Mouse (Mus musculus) heart, postnatal 0 days (tissue): ENCODE results near the gene Pld1. TPM values are rescaled to one million over a fixed set of nuclear protein-coding genes. Genes with fewer than 3 reads are reported as not detected.
A peak's percentile ranks its signal among the peaks of the same experiment; 100 is the strongest.

Experiments used
- ATAC-seq: fragments of 200-750 bp; cut with Nextera tagmentation; 2 replicates; pipeline ENCODE4 v1.8.0; 2017; ENCODE audit warnings: low read depth, moderate number of reproducible peaks, moderate library complexity; ENCODE audit not compliant: insufficient read depth
- DNase-seq: peaks from one replicate; pipeline ENCODE4 v3.0.0-alpha.2; 2016; ENCODE audit warnings: low spot score
- H3K27ac ChIP-seq: fragments of 300-500 bp; sonication (generic); 2 replicates; pipeline ENCODE4 v1.5.1; 2014; ENCODE audit warnings: low read depth, mild to moderate bottlenecking
- H3K27me3 ChIP-seq: fragments of 300-500 bp; sonication (generic); 2 replicates; pipeline ENCODE4 v1.6.1; 2014; ENCODE audit warnings: low read length, mixed read lengths; ENCODE audit not compliant: control insufficient read depth, insufficient read depth
- H3K36me3 ChIP-seq: fragments of 300-500 bp; sonication (generic); replicated peaks from 2 replicates; pipeline ENCODE4 v1.6.1; 2014; ENCODE audit warnings: low read length, mixed read lengths; ENCODE audit not compliant: control insufficient read depth, insufficient read depth
- H3K4me1 ChIP-seq: fragments of 300-500 bp; sonication (generic); 2 replicates; pipeline ENCODE4 v1.6.1; 2014; ENCODE audit warnings: antibody characterized with exemption; ENCODE audit not compliant: control insufficient read depth, insufficient read depth
- H3K4me2 ChIP-seq: fragments of 300-500 bp; sonication (generic); 2 replicates; pipeline ENCODE4 v1.6.1; 2014; ENCODE audit warnings: low read depth, mild to moderate bottlenecking, low read length, moderate library complexity
- H3K4me3 ChIP-seq: fragments of 300-500 bp; sonication (generic); 2 replicates; pipeline ENCODE4 v1.5.1; 2014; ENCODE audit warnings: low read depth, low read length
- H3K9ac ChIP-seq: fragments of 300-500 bp; sonication (generic); replicated peaks from 2 replicates; pipeline ENCODE4 v1.6.1; 2014; ENCODE audit warnings: low read depth, low read length, mixed read lengths
- H3K9me3 ChIP-seq: fragments of 300-500 bp; sonication (generic); replicated peaks from 2 replicates; pipeline ENCODE4 v1.6.1; 2016; ENCODE audit warnings: low read length; ENCODE audit not compliant: control insufficient read depth
- CTCF ChIP-seq: IDR thresholded peaks from 2 replicates; pipeline ENCODE4 v1.5.1; 2016; ENCODE audit warnings: antibody characterized with exemption, control low read depth, low read depth
- EP300 ChIP-seq: IDR thresholded peaks from 2 replicates; pipeline ENCODE4 v1.6.1; 2016; ENCODE audit warnings: antibody characterized with exemption, low read depth
- WGBS: fragments of 180-500 bp; shearing (Covaris S2); extraction: QIAGEN DNeasy Blood & Tissue Kit; methylation state at CpG from one replicate; pipeline ENCODE4 v1.1.7; 2014; 5-methylcytosine and 5-hydroxymethylcytosine counted together
- polyA plus RNA-seq: library from polyadenylated mRNA; unstranded; fragments of >200 nt; fragmentation: Nextera tagmentation; extraction: Ambion mirVana; gene quantifications from 2 replicates; pipeline ENCODE4 v1.2.1, GENCODE M21; 2015
- total RNA-seq: library from RNA; depleted of rRNA; stranded (reverse); fragments of >200 nt; gene quantifications from 2 replicates; pipeline ENCODE4 v1.2.3, GENCODE M21; 2014; ENCODE audit warnings: low replicate concordance

Pld1 gene
- total and polyA plus RNA-seq, 2 experiments from 2014 or later: 5.0 to 7.6 TPM

- Histone ChIP-seq H3K36me3 (no peaks in the 10 kb centered on the region), H3K9ac (no peak overlapping the region), H3K9me3 (no peaks in the 10 kb centered on the region), H3K27ac (no peak overlapping the region), H3K4me3 (no peak overlapping the region), H3K4me1 (no peaks in the 10 kb centered on the region), H3K27me3 (no peaks in the 10 kb centered on the region), H3K4me2 (no peak overlapping the region)
- 54% methylated on average over 1 of the region's 1 CpGs for WGBS
- DNase-seq (no peak), ATAC-seq (no peak)
- TF ChIP-seq EP300 (no peak), CTCF (no peak)
Measured at GRCm38 (mm10) chr3:28104992-28105391, 166.5 kb downstream of the Pld1 start.

GRCm38 (mm10) chr3:28107446-28108004 is 169.0 kb downstream of the Pld1 start:
- Histone ChIP-seq H3K4me1 (peaks cover 9% of the 10 kb centered on the region; the same call in 1 of the 2 replicates), H3K36me3 (no peaks in the 10 kb centered on the region), H3K4me3 (no peak overlapping the region), H3K4me2 (no peak overlapping the region), H3K27ac (no peak overlapping the region), H3K9ac (no peak overlapping the region), H3K27me3 (no peaks in the 10 kb centered on the region), H3K9me3 (no peaks in the 10 kb centered on the region)
- 18% methylated on average over 6 of the region's 6 CpGs for WGBS
- DNase-seq (peak; percentile 85), ATAC-seq (peak; percentile 70)
- peak; percentile 93 for TF ChIP-seq CTCF
- TF ChIP-seq EP300: no peak

GRCm38 (mm10) chr3:28111516-28111915 is 173.0 kb downstream of the Pld1 start:
- DNase-seq: peak; percentile 78
- peak overlapping the region; percentile 74 for H3K27ac ChIP-seq

GRCm38 (mm10) chr3:28113881-28114280 is 175.4 kb downstream of the Pld1 start:
- ATAC-seq (no peak), DNase-seq (no peak)
- Histone ChIP-seq H3K27ac (peak overlapping the region; percentile 28), H3K9ac (no peak overlapping the region), H3K4me1 (peaks cover 9% of the 10 kb centered on the region; the same call in 1 of the 2 replicates), H3K9me3 (no peaks in the 10 kb centered on the region), H3K4me2 (no peak overlapping the region), H3K27me3 (no peaks in the 10 kb centered on the region), H3K4me3 (no peak overlapping the region), H3K36me3 (0 out of 2 replicates have a peak, but pooled peaks cover 9% of the 10 kb centered on the region)
- 86% methylated on average over 2 of the region's 2 CpGs for WGBS
- TF ChIP-seq CTCF: no peak
- TF ChIP-seq EP300: peak; percentile 32; the same call in 1 of the 2 replicates

More at GRCm38 (mm10) chr3:28111516-28111915, 173.0 kb downstream of the Pld1 start:
- Histone ChIP-seq H3K27me3 (no peaks in the 10 kb centered on the region), H3K9ac (no peak overlapping the region), H3K4me2 (no peak overlapping the region), H3K4me1 (peaks cover 9% of the 10 kb centered on the region; the same call in 1 of the 2 replicates), H3K4me3 (no peak overlapping the region), H3K9me3 (no peaks in the 10 kb centered on the region), H3K36me3 (0 out of 2 replicates have a peak, but pooled peaks cover 6% of the 10 kb centered on the region)
- TF ChIP-seq EP300: peak; percentile 92
- TF ChIP-seq CTCF: no peak
- WGBS: 8% methylated on average over 5 of the region's 5 CpGs
- ATAC-seq: peak; percentile 69

- no peak overlapping the region for H3K4me3 ChIP-seq
- 67% methylated on average over 5 of the region's 5 CpGs for WGBS
- H3K36me3 ChIP-seq: no peaks in the 10 kb centered on the region
- no peak overlapping the region for H3K4me2 ChIP-seq
- peaks cover 4% of the 10 kb centered on the region; the same call in 1 of the 2 replicates for H3K9me3 ChIP-seq
- ATAC-seq (no peak), DNase-seq (no peak)
- no peaks in the 10 kb centered on the region for H3K27me3 ChIP-seq
- no peaks in the 10 kb centered on the region; the same call in 1 of the 2 replicates for H3K4me1 ChIP-seq
- H3K9ac ChIP-seq: no peak overlapping the region
- no peak overlapping the region for H3K27ac ChIP-seq
- no peak for TF ChIP-seq EP300
- no peak for TF ChIP-seq CTCF
Measured at GRCm38 (mm10) chr3:28141716-28142115, 203.2 kb downstream of the Pld1 start.

GRCm38 (mm10) chr3:28142121-28142520 is 203.6 kb downstream of the Pld1 start:
- Histone ChIP-seq H3K9me3 (peaks cover 4% of the 10 kb centered on the region; the same call in 1 of the 2 replicates), H3K27me3 (no peaks in the 10 kb centered on the region), H3K4me3 (no peak overlapping the region), H3K36me3 (no peaks in the 10 kb centered on the region), H3K4me2 (no peak overlapping the region), H3K4me1 (no peaks in the 10 kb centered on the region; the same call in 1 of the 2 replicates), H3K9ac (no peak overlapping the region), H3K27ac (no peak overlapping the region)
- 0 out of 2 replicates have a peak, but pooled peaks have one; percentile 17 for ATAC-seq
- no peak for DNase-seq
- TF ChIP-seq EP300 (no peak), CTCF (no peak)
- 62% methylated on average over 2 of the region's 2 CpGs for WGBS
